Mouse (Mus musculus): Measurements from ENCODE around the gene Shank2. TPM values are rescaled to one million over a fixed set of nuclear protein-coding genes. Genes with fewer than 3 reads are reported as not detected.

The Shank2 gene
- polyA plus RNA-seq, 1 experiment = 2.4 TPM

DNA sequence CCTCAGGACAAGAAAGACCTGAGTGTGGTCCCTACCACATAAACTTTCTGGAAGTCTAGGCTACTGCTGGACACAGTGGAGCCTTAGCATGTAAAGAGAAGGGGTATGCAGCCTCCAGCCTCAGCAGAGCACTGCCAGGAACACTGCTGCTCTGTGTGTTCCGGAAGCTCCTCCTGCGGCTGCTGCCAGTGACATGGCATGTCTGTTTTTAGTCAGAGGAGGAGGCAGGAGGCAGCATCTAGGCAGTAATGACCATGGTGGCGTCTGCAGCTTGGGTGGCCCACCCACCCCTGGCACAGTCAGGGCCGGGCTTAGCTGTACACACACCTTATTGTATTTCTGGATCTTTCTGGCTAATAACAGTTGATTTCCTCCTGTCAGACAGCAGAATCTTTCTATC, 405.9 kb downstream of the Shank2 start:
- Histone ChIP-seq H3K36me3 (ENCODE audit: control insufficient read depth, insufficient read depth, low read length) (no peaks in the 10 kb centered on the region; the same call in 1 of the 2 replicates), H3K27me3 (ENCODE audit: control insufficient read depth, insufficient read depth, low read length) (no peaks in the 10 kb centered on the region), H3K4me1 (ENCODE audit: control insufficient read depth, insufficient read depth, insufficient read length, low read length) (peaks cover 4% of the 10 kb centered on the region; the same call in 1 of the 2 replicates), H3K27ac (ENCODE audit: insufficient read depth, low read depth, low read length) (no peak overlapping the region), H3K4me3 (ENCODE audit: low read depth, low read length) (no peak overlapping the region)
- WGBS = 83% methylated on average over 4 of the region's 4 CpGs
- TF ChIP-seq POLR2A (IDR thresholded peaks at IDR 0.05; ENCODE audit: low read depth, low read length) = no peak
- no peak for TF ChIP-seq CTCF (IDR thresholded peaks at IDR 0.05; ENCODE audit: extremely low read depth, insufficient read length, insufficient replicate concordance, low read depth, low read length)

DNA sequence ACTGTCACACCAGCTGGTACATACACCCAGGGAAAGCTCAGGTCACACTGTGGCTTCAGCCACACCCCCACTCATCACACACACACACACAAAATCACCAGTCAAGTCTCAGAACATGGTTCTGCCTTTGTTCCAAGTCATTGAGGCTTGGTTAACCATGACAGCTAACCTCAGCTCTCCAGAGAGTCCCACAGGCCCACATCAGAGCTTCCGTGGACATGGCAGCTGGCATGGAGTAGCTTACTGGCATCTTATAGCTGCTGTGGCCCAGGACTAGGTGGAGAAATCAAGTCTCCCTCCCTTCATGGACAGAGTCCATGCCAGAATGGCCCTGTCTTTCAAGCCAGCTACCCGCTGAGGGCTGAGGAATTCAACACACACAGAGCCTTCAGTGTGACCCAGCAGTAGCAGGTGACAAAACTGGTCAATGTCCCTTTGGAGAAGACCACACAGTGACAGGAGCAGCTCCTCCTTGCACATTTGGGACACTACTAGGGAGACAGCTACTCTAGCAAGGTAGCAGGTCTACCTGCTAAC, 406.8 kb downstream of the Shank2 start:
- no peak for TF ChIP-seq POLR2A (IDR thresholded peaks at IDR 0.05; ENCODE audit: low read depth, low read length)
- Histone ChIP-seq H3K27ac (ENCODE audit: insufficient read depth, low read depth, low read length) (no peak overlapping the region), H3K36me3 (ENCODE audit: control insufficient read depth, insufficient read depth, low read length) (no peaks in the 10 kb centered on the region; the same call in 1 of the 2 replicates), H3K4me1 (ENCODE audit: control insufficient read depth, insufficient read depth, insufficient read length, low read length) (no peaks in the 10 kb centered on the region), H3K27me3 (ENCODE audit: control insufficient read depth, insufficient read depth, low read length) (no peaks in the 10 kb centered on the region), H3K4me3 (ENCODE audit: low read depth, low read length) (no peak overlapping the region)
- 93% methylated on average over 2 of the region's 2 CpGs for WGBS

DNA sequence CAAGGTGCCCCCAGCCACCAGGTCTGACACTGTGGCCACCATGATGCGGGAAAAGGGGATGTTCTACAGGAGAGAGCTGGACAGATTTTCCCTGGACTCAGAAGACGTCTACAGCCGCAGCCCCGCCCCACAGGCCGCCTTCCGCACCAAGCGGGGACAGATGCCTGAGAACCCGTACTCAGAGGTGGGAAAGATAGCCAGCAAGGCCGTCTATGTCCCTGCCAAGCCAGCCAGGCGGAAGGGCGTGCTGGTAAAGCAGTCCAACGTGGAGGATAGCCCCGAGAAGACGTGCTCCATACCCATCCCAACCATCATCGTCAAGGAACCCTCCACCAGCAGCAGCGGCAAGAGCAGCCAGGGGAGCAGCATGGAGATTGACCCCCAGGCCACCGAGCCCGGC, 408.0 kb downstream of the Shank2 start:
- Histone ChIP-seq H3K27me3 (ENCODE audit: control insufficient read depth, insufficient read depth, low read length) (no peaks in the 10 kb centered on the region), H3K4me1 (ENCODE audit: control insufficient read depth, insufficient read depth, insufficient read length, low read length) (no peaks in the 10 kb centered on the region), H3K4me3 (ENCODE audit: low read depth, low read length) (no peak overlapping the region), H3K27ac (ENCODE audit: insufficient read depth, low read depth, low read length) (no peak overlapping the region), H3K36me3 (ENCODE audit: control insufficient read depth, insufficient read depth, low read length) (no peaks in the 10 kb centered on the region; the same call in 1 of the 2 replicates)
- no peak for TF ChIP-seq CTCF (IDR thresholded peaks at IDR 0.05; ENCODE audit: extremely low read depth, insufficient read length, insufficient replicate concordance, low read depth, low read length)
- TF ChIP-seq POLR2A (IDR thresholded peaks at IDR 0.05; ENCODE audit: low read depth, low read length) = no peak
- WGBS = 82% methylated on average over 18 of the region's 18 CpGs

DNA sequence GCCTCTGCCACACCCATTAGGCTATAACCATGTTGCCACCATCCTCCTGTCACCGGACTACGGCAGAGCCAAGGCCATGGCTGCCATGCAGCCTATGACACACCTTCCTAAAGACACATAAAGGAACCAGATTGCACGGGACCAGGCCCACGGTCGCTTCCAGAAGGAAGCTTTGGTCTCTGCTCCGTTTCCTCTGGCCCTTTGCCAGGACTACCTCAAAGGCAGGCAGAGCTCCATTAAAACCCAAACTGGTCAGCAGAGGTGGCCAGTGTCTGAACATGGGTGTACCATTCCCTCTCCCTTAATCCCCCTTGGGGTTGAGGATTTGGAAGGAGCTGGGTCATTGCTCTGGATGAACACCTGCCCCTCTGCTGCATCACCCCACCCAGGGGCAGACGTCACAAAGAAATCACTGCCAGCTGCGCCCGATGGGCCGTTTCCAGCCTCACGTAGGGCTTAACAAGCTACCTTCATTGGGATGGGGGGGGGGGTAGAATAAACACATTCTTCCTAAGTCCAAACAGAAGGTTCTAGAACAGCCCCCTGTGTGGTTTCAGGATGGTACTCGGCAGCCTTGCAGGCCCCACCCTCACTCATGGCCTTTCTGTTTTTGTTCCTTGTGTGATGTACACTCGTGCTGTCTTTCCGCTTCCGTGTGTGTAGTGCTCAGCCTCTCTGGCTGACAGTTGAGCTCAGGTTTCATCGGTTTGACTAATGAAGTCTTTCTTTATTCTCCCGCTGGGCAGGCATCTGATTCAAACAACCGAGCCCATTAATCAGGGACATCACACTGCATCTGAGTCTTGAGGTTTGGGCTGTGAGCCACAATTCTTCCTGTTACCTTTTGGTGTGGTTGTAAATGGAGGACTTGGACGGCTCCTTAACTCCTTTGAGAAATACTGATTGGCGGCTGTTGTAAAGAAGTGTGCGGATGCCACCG, 410.5 kb downstream of the Shank2 start:
- no peak for TF ChIP-seq CTCF (IDR thresholded peaks at IDR 0.05; ENCODE audit: extremely low read depth, insufficient read length, insufficient replicate concordance, low read depth, low read length)
- TF ChIP-seq POLR2A (IDR thresholded peaks at IDR 0.05; ENCODE audit: low read depth, low read length) = no peak
- Histone ChIP-seq H3K4me1 (ENCODE audit: control insufficient read depth, insufficient read depth, insufficient read length, low read length) (peaks cover 8% of the 10 kb centered on the region), H3K27me3 (ENCODE audit: control insufficient read depth, insufficient read depth, low read length) (no peaks in the 10 kb centered on the region), H3K4me3 (ENCODE audit: low read depth, low read length) (no peak overlapping the region), H3K27ac (ENCODE audit: insufficient read depth, low read depth, low read length) (no peak overlapping the region), H3K36me3 (ENCODE audit: control insufficient read depth, insufficient read depth, low read length) (no peaks in the 10 kb centered on the region; the same call in 1 of the 2 replicates)
- WGBS = 69% methylated on average over 22 of the region's 22 CpGs

DNA sequence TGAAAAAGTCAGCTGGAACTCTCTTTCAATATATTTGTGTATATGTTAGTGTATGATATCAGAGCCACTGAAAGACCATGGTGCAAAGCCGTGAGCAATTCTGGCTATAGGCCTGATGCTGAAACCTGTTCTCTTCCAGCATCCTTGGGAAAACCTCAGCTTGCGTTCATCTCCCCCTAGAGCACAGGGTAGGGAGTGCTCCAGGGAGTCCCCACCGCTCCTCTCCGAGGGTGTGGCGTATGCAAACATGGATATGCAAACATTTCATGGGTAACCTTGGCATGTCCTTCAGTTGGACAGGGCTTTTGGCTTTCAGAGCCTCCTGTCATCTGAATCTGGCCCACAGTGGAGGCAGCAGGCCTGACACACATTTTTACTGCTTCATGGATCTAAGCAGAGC, 412.9 kb downstream of the Shank2 start:
- Histone ChIP-seq H3K27me3 (ENCODE audit: control insufficient read depth, insufficient read depth, low read length) (no peaks in the 10 kb centered on the region), H3K4me3 (ENCODE audit: low read depth, low read length) (no peak overlapping the region), H3K4me1 (ENCODE audit: control insufficient read depth, insufficient read depth, insufficient read length, low read length) (peaks cover 14% of the 10 kb centered on the region), H3K27ac (ENCODE audit: insufficient read depth, low read depth, low read length) (no peak overlapping the region), H3K36me3 (ENCODE audit: control insufficient read depth, insufficient read depth, low read length) (no peaks in the 10 kb centered on the region; the same call in 1 of the 2 replicates)
- WGBS = 49% methylated on average over 5 of the region's 5 CpGs
- TF ChIP-seq CTCF (IDR thresholded peaks at IDR 0.05; ENCODE audit: extremely low read depth, insufficient read length, insufficient replicate concordance, low read depth, low read length) (no peak), POLR2A (IDR thresholded peaks at IDR 0.05; ENCODE audit: low read depth, low read length) (no peak)

DNA sequence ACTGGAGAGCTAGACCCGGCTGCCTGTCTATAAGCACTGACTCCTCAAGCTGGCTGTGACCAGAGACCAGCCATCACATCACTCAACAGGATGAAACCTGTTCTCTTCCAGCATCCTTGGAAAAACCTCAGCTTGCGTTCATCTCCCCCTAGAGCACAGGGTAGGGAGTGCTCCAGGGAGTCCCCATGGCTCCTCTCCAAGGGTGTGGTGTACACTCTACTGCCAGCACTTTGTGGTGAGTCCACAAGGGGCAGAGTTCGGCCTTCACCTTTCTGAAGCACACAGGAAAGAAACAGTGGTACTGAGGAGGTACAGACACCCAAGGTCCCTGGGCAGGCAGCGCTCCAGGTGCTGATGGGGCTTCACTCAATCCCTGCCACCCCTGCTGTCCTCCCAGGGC, 414.1 kb downstream of the Shank2 start:
- H3K4me3 ChIP-seq (ENCODE audit: low read depth, low read length) = no peak overlapping the region
- no peaks in the 10 kb centered on the region for H3K27me3 ChIP-seq (ENCODE audit: control insufficient read depth, insufficient read depth, low read length)
- peaks cover 14% of the 10 kb centered on the region for H3K4me1 ChIP-seq (ENCODE audit: control insufficient read depth, insufficient read depth, insufficient read length, low read length)
- WGBS = 47% methylated on average over 4 of the region's 4 CpGs
- peak; percentile 59; the same call in 1 of the 2 replicates for TF ChIP-seq CTCF (IDR thresholded peaks at IDR 0.05; ENCODE audit: extremely low read depth, insufficient read length, insufficient replicate concordance, low read depth, low read length)
- TF ChIP-seq POLR2A (IDR thresholded peaks at IDR 0.05; ENCODE audit: low read depth, low read length) = no peak
- no peak overlapping the region for H3K27ac ChIP-seq (ENCODE audit: insufficient read depth, low read depth, low read length)
- no peaks in the 10 kb centered on the region for H3K36me3 ChIP-seq (ENCODE audit: control insufficient read depth, insufficient read depth, low read length)

DNA sequence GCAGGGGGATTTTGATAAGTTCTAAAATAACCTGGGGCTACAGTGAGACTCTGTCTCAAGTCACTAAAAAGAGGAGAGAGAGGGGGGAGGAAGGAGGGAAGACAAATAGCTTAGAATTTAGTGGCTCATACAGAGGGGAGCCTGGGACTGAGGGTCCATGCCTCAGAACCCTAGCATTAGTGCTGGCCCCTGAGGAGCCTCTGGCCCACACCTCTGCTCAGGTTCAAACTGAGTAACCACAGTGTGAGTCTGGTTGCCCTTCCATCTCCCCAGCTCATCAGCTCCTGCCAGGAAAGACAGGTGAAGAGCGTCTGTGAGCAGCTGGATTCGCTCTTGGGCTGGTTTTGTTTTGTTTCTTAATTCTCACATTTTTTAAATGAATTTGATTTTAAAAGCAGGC, 415.5 kb downstream of the Shank2 start:
- no peak overlapping the region for H3K27ac ChIP-seq (ENCODE audit: insufficient read depth, low read depth, low read length)
- WGBS = 44% methylated on average over 2 of the region's 2 CpGs

More for the DNA sequence above, 415.5 kb downstream of the Shank2 start:
- H3K4me3 ChIP-seq (ENCODE audit: low read depth, low read length) = no peak overlapping the region
- no peaks in the 10 kb centered on the region for H3K27me3 ChIP-seq (ENCODE audit: control insufficient read depth, insufficient read depth, low read length)
- TF ChIP-seq CTCF (IDR thresholded peaks at IDR 0.05; ENCODE audit: extremely low read depth, insufficient read length, insufficient replicate concordance, low read depth, low read length) (no peak), POLR2A (IDR thresholded peaks at IDR 0.05; ENCODE audit: low read depth, low read length) (no peak)
- peaks cover 14% of the 10 kb centered on the region for H3K4me1 ChIP-seq (ENCODE audit: control insufficient read depth, insufficient read depth, insufficient read length, low read length)
- H3K36me3 ChIP-seq (ENCODE audit: control insufficient read depth, insufficient read depth, low read length) = no peaks in the 10 kb centered on the region

Measured in small intestine, adult 2 months (tissue).